Mouse (Mus musculus): ENCODE results near the gene Cecr2. TPM values are rescaled to one million over a fixed set of nuclear protein-coding genes. Genes with fewer than 3 reads are reported as not detected.
A peak's percentile ranks its signal among the peaks of the same experiment; 100 is the strongest.

The Cecr2 gene
- total RNA-seq, 2 experiments from 2014 or later = 8.6 to 8.9 TPM

DNA sequence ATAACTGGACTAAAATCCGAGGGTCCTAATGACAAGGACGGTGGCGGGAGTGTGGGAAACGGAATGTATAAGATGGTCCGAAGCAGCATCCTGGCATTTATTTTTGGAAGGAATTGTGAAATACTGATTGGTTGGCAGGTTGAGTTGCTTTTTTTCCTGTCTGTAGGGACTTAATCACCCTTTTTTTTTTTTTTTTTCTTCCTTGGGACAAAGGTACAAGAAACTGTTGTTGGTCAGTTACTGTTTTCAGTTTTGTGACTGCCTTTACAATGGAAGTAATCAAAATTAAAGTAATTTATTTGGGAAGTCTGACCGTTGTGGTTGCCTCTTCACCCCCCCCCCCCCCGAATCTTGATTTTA, 1.2 kb downstream of the Cecr2 start:
- DNase-seq (ENCODE audit: low spot score in 2 of 2) = no peak

- no peak for DNase-seq (ENCODE audit: low spot score in 2 of 2)
Observed at GRCm38 (mm10) chr6:120667911-120668310, 1.7 kb downstream of the Cecr2 start.

DNA sequence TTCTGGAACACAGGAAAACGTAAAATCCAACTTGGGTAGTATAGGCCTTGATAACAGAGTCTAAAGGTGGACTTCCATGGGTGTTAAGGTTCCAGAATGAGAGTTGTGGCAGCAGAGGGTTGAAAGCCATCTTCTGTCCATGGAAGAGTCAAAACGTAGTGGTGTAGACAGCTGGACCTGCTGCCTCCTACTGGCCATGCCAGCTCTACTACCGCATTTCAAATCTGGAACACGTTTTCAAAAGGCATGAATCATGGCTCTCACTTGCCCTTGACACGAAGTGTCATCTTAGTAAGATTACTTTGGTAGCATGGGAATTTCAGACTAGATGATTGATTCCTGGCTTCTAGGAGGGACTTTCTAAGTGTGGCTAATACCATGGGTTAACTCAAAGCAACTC, 8.0 kb downstream of the Cecr2 start:
- DNase-seq (ENCODE audit: low spot score in 2 of 2) = no peak

DNA sequence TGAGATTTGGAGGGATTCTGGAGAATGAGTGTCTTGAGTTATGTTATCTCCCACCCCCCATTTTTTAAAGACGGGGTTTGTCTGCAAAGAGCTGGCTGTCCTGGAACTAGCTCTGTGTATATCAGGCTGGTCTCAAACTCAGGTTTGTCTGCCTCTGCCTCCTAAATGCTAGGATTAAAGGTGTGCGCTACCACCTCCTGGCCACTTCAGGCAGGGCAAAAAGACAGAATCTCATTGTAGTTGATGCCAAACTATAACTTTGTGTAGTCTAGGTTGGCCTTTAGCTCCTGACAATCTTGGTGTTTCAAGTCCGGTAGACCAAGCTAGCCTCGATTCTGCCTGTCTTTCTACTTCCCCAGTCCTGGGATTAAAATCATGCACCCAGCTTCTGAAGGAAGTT, 8.7 kb downstream of the Cecr2 start:
- DNase-seq (ENCODE audit: low spot score in 2 of 2) = no peak

DNA sequence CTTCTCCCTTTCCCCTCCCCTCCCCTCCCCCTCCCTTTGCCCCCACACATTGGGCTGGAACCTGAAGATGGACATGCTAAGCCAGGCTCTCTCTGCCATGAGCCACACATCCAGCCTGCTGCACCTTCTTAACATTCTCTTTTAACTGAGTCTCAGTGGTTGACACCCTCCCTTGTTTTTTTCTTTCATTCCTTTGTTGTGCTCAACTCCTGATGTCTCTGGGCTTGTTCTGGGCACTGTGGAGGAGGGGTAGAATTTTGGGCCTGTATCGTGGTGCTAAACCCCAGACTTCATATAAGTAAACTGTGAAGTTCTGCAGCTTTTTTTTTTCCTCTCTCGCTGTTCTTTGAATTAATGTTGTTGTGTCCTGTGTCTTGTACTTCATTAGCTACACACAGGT, 9.8 kb downstream of the Cecr2 start:
- no peak for DNase-seq (ENCODE audit: low spot score in 2 of 2)

DNA sequence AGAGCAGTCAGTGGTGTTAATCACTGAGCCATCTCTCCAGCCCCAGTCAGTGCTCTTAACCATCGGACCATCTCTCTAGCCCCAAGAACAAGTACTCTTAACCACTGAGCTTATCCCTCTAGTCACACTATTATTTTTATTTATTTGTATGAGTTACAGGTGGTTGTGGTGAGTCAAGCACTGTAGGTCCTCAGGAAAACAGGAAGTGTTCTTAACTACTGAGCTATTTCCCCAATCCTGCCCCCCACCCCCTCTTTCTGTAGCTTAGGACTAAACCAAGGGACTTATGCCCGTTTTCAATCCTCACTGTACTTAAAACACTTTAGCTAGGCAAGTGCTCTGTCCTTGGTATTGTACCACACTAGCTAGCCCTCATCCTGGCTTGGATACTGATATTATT, 17.2 kb downstream of the Cecr2 start:
- DNase-seq (ENCODE audit: low spot score in 2 of 2) = no peak

DNA sequence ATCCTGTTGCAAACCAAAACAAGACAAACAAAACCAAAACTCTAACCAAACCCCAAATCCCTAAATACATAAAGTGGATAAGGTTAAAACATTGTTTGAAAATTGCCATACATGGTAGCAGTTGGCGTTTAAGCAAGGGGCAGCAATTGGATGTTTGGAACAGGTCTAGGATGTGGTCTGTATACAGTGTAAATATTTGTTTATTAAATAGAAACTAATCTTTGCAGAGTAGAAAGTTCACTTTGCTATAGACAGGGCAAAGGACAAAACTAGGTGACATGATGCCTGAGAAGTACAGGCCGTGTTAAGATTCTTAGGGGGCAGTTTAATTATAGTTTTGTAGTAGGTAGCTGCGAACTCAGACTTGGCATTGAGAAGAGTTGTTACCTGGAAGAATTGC, 18.6 kb downstream of the Cecr2 start:
- DNase-seq (ENCODE audit: low spot score in 2 of 2) = no peak

- DNase-seq (ENCODE audit: low spot score in 2 of 2) = no peak
Observed at GRCm38 (mm10) chr6:120686872-120687650, 20.9 kb downstream of the Cecr2 start.

- no peak for DNase-seq (ENCODE audit: low spot score in 2 of 2)
Observed at GRCm38 (mm10) chr6:120700221-120700620, 34.1 kb downstream of the Cecr2 start.

DNA sequence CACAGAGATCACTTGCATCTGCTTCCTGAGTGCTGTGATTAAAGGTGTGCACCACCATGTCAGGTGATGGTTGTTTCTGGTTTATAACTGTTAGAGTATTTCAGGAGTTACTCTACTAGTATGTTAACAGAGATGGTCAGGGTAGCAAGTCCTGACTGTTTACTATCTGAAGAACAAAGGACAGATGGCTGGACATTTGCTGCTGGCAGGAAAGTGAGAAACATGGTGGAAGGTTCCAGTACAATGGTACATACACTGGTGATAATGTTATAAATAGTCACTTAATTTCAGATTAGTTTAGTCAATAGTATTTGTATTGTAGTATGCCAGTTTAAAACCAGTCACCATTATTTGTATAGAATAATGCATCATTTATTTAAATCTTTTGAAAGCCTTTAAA, 38.2 kb downstream of the Cecr2 start:
- no peak for DNase-seq (ENCODE audit: low spot score in 2 of 2)

DNA sequence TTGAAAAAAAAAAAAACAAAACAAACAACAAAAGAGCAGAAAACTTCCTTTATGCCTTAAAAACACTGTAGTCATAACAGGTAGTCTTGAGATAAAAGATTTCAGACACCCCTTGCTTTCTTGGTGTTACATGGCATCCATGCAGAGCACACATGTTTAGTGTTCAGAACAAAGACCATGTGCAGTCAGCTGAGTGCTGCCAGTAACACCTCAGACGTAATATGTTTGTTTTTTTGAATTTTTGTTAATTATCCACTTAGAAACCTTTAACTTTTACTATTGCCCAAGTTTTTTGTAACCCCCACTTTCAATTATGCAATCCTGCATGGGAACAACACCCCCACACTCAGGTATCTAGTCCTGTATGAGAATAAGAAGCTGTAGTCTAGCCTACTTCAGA, 42.6 kb downstream of the Cecr2 start:
- DNase-seq (ENCODE audit: low spot score in 2 of 2) = no peak

GRCm38 (mm10) chr6:120714806-120715205, 48.6 kb downstream of the Cecr2 start:
- no peak for DNase-seq (ENCODE audit: low spot score in 2 of 2)

DNA sequence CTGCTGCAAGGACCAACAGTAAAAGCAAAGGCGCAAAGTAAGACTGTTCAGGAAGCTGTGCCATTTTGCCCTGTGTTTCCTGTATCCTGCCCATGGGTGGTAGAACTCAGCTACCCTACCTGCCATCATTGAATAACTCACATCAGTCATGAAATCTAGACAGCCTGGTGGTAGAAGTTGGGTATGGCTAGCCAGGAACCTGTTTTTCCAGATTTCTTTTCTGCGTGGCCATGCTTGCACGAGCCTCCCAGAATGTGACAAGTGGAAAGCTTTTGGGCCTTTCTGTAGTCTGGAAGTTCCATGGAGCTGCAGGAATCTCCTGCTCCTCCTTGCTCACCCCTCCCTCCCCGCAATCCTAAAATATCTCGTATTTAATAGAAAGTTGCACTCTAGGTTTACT, 49.1 kb downstream of the Cecr2 start:
- no peak for DNase-seq (ENCODE audit: low spot score in 2 of 2)

- DNase-seq (ENCODE audit: low spot score in 2 of 2) = peak; percentile 8 to 17
Observed at GRCm38 (mm10) chr6:120715851-120716250, 49.7 kb downstream of the Cecr2 start.

DNA sequence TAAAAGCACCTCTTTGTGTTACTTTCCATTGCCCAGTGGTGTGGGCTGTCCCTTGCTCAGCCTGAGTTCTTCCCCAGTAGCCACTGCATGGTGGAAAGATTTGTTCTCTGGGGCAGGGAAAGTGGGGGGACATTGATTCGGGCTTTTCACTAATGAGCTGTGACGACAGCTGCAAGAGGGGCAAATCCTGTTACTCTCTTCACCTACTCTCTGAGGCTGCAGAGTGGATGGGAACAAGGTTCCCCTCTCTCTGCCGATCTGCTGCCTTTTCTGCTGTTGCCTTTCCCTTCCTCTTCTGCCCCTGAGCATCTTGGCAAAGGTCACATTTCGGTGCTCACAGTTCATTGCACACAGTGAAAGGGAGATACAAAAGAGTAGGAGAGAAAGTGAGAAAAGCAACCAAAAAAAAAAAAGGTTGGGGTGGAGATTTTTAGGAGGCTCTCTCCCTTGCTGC, 50.4 kb downstream of the Cecr2 start:
- DNase-seq (ENCODE audit: low spot score in 2 of 2) = peak in 1 of 2 experiments; percentile 6

DNA sequence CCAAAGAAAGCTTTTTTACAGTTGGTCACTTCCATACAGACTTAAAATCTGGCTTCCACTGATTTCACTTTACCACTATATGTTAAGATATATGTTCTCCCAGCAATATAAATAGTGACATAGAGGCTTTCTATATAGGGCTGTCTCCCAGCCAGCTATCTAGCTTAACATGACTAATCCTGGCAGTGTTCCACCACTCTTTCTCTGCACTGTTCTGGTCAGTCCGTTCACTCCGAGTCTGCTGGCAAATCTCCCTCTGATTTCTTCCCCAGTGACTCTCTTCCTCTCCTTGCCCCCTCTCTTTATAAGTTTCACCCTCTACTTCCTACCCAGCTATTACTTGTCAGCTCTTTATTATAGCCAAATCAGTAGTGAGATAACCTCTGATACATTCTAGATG, 59.8 kb downstream of the Cecr2 start:
- no peak for DNase-seq (ENCODE audit: low spot score in 2 of 2)

- DNase-seq (ENCODE audit: low spot score in 2 of 2) = no peak
Observed at GRCm38 (mm10) chr6:120736011-120736410, 69.8 kb downstream of the Cecr2 start.

DNA sequence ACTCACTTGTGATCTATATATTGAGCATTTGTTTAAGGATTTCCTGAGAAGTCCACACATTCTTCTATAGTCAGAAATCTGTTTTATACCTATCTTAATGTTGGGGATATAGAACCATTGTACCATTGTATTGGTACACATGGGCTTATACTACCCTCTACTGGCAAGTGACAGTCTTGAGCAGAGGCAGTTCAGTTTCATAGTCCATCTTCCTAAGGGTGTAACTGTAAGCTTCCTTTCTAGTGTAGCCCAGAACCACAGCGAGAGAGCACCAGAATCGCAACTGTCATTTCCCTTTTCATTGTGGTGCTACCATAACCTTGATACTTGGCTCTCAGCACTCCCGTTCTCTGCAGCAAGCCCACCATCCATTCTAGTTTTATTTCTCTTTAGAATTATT, 70.4 kb downstream of the Cecr2 start:
- peak; percentile 27 to 29 for DNase-seq (ENCODE audit: low spot score in 2 of 2)

GRCm38 (mm10) chr6:120743130-120743529, 77.0 kb downstream of the Cecr2 start:
- DNase-seq (ENCODE audit: low spot score in 2 of 2) = no peak

DNA sequence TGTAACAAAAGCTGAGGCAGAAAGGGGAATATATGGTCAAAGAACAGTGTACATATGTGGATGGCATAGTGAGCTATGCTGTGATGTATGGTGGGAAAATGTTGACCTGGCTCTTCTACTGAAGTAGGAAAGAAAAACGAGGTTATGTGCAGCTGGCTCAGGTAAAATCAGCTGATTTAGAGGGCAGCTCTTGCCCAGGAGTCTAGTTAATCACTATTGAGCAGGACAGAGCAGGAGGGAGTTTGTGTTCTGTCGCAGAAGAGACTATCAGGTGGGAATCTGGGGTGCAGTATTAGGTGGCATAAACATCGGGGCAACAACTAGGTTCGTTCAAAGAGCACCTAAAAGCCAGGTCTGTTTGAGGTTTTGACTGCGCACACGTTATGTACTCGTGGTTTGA, 78.1 kb downstream of the Cecr2 start:
- no peak for DNase-seq (ENCODE audit: low spot score in 2 of 2)

DNA sequence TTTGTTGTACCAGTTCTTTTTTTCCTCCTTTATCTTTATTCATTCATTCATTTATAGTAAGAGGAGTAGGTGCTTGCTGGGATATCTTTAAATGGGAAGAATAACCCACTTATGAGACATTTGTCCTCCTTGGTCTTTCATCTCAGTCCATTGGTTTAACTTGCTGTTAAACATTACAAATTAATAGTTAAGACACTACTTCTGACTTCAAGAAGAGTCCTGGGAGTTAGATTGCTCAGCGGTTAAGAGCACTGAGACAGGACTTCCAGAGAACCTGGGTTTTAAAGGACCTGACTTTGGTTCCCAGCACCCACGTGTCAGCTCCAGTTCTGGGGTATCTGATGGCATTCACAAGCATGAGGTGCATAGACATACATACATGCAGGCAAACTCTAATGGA, 80.2 kb downstream of the Cecr2 start:
- no peak for DNase-seq (ENCODE audit: low spot score in 2 of 2)

- no peak for DNase-seq (ENCODE audit: low spot score in 2 of 2)
Observed at GRCm38 (mm10) chr6:120761151-120761550, 95.0 kb downstream of the Cecr2 start.

DNA sequence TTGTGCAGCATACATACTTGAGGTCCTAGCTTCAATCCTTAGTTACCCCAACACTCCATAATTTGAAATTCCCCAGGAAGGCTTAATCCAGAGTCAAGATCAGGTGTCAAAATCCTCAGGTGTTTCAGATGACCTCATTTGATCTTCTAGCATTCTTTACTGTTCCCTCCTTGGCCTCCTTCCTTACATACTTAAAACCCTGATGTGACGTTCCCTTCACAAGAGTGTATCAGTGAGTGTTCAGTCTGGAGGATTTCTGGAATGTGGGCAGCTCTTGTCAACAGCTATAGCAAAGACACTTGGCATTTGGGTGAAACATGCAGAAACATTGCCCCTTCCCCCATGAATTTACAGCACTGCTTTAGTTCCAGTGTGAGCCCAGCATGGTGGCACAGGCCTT, 103.8 kb downstream of the Cecr2 start:
- no peak for DNase-seq (ENCODE audit: low spot score in 2 of 2)

GRCm38 (mm10) chr6:120771366-120771765, 105.2 kb downstream of the Cecr2 start:
- no peak for DNase-seq (ENCODE audit: low spot score in 2 of 2)
